Mouse (Mus musculus) spleen, adult 18-20 months (tissue): ENCODE results near the gene Crip1.

Experiments
- DNase-seq, 2 experiments: peaks; one replicate each; pipeline ENCODE4 v3.0.0; 2022; ENCODE audit warnings: mixed read lengths in 2 of 2

Crip1 gene

DNA sequence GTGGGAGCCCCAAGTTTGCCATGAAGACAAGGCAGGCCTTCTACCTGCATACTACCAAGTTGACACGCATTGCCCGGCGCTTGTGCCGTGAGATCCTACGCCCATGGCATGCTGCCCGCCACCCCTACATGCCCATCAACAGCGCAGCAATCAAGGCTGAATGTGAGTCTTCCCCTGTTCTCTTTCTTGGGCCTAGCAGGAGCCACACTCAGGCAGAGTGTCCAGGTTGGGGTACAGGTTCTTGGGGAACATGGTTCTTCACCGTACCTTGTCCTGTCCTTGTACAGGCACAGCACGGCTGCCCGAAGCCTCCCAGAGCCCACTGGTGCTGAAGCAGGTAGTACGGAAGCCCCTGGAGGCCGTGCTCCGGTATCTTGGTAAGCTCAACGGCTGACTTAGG lies 14.5 kb upstream of the Crip1 start:
- no peak for DNase-seq

DNA sequence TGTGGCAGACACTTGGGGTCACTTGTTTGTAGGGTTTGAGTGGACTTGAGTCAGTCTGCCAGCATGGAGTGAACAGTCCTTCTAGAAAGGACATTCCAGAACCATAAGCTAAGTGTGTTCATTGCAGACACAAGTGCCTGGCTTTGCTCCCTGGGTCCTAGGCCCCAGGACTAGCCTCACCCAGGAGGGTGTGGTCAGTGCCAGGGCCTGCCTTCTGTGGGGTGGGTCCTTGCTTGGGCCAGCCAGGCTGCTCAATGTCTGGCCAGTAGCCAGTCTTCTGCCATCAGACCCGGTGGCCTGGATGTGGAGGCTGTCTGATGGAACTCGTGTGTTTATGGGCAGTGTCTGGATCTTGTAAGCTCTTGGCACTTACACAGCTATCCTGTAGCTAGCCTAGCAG lies 13.5 kb upstream of the Crip1 start:
- DNase-seq: no peak

DNA sequence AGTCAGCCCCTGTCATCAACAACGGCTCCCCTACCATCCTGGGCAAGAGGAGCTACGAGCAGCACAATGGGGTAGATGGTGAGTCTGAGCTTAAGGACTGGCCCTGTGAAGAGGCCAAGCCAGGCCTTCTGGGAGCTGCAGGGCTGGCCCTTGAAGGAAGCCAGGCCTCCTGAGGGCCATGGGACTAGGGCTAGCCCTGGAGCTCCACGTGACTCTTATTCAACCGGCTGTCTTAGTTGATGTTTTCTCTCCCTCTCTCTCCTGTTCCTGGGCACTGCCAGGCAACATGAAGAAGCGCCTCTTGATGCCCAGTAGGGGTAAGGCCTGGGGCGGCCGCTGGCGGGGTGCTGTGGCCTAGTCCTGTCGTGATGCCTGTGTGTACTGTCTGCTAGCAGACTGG lies 12.9 kb upstream of the Crip1 start:
- DNase-seq: no peak

DNA sequence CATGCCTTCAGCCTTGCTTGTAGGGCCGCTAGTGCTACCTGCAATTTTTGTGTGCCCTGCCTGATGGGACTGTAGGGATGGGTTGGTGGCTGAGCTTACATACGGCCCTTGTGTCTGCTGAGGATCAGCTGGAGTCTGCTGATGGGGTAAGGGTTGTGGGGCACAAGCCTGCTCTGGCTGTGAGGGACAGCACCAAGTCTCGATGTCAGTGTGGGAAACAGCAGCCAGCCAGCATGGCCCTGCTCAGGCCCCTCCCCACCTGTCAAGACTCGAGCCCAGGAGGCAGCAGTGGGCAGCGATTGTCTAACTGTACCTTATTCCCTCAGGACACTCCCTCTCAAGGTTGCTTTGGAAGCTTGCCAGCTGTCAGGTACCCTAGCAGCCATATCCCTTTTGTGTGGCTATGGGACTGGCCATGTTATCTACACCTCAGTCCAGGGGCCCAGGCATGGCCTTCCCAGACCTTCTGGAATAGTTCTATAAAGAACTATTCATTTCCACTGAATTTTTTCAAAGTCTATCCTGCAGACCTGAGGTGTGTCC lies 12.2 kb upstream of the Crip1 start:
- DNase-seq: no peak

DNA sequence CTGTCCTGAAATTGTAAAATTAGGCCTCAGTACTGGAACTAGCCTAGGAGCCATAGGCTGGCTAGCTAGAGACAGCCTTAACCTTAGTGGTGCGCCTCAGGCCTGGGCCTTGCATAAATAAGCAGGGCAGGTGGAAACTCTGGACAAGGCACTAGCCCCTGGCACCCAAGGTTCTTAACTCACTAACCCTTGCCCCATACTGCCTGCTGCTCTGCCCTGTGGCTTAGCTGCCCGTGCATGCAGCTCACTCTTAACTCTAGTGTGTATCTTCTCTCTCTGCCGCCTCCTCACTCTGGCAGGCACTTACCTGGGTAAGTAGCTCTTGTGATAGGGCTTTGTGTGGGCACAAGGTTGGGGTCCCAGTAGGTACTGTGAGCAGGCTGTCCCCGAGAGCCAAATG lies 11.6 kb upstream of the Crip1 start:
- no peak for DNase-seq

DNA sequence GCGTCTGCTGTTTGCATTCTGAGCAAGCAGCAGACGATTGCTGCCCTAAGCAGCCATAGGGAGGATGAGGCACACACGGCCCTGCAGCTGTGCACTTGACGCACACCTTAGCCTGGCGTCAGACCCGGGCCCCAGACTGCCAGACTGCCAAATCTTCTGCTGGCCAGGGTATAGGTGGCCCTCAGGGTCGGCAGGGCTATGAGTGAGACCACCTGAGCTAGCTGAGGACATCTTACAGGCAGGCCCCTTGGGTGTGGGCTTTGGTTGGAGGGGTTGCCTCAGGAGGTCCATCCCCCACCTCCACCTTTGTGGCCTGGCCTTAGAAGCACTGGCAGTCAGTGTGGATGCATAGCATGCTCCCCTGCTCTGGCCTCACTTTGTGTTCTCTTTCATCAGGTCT lies 10.7 kb upstream of the Crip1 start:
- no peak for DNase-seq

DNA sequence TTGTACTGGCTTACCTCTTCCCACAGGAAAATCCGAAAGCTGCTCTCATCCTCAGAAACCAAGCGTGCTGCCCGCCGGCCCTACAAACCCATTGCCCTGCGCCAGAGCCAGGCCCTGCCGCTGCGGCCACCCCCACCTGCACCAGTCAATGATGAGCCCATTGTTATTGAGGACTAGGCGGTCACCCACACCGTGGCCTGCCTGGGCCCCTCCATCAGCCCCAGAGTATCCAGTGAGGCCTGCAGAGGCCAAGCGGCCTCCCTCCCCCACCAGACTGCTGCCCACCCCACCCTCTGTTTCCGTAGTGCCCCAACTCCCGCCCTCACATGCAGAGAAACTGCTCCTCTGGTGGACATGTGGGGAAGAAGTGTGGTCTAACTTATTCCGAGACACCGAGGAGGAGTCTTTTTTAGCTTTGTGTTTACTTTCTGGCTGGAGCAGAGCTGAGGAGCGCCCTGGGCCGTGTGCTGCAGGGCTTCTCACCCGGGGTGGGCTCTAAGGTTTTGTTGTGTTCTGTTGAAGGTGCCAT lies 9.6 kb upstream of the Crip1 start:
- DNase-seq: no peak

DNA sequence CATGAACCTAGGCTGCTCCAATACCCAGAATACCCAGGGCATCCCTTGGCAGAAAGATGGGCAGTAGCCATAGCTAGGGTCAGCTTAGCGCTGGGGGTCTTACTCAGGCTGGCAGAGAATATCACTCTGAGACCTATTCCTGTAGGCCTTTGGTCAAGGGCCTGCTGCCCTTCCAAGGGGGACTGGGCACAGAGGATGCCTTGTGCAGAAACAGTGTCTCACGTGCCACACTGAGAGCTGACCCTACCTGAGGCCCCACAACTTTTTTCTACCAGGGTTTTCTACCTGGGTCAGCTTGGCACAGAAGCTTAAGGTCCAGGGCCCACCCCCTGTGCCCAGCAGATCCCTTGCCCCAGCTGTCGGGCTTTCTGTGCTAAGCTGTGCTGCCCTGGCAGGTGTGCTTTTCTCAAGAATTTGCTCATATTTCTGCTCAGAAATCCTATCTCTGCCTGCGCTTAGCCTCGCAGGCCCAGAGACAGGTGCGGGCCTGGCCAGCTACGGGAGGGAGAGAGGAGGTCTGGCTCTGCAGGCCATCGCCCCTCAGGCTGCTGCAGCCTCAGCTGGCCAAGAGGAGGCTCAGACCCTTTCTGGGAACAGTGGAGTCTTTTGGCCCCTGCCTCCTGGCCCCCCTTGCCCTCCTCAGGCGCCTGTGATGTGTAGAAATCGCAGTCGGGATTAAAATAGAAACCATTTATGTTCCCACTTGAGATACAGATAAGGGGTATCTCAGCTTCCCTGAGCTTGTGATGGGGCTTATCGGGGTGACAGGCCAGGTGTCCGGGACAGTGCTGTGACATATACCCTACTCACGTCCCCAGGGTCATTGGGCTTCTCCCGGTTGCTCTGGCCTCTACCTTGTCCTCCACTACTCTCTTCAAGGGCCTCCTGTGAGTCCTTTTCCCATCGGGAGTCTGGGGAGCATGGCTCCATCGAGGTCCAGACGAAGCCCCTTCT lies 8.6 kb upstream of the Crip1 start:
- no peak for DNase-seq

DNA sequence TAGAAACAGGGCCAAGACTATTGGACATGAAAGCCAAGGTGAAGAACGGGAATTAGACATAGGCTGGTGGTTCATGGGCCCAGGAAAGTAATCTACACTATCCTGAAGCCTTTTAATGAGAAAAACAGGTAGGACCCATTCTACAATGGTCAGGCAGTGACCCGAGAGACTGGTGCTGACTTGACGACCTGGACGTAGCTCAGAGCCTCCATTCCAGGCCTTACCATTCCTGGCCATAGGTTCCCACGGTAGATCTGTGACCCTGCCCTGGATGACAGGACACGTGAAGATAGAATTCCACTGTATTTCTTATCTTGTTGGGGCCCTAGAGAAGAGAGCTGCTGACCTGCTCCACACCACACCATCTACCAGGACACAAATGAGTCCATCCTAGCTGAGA lies 7.8 kb upstream of the Crip1 start:
- DNase-seq: no peak

DNA sequence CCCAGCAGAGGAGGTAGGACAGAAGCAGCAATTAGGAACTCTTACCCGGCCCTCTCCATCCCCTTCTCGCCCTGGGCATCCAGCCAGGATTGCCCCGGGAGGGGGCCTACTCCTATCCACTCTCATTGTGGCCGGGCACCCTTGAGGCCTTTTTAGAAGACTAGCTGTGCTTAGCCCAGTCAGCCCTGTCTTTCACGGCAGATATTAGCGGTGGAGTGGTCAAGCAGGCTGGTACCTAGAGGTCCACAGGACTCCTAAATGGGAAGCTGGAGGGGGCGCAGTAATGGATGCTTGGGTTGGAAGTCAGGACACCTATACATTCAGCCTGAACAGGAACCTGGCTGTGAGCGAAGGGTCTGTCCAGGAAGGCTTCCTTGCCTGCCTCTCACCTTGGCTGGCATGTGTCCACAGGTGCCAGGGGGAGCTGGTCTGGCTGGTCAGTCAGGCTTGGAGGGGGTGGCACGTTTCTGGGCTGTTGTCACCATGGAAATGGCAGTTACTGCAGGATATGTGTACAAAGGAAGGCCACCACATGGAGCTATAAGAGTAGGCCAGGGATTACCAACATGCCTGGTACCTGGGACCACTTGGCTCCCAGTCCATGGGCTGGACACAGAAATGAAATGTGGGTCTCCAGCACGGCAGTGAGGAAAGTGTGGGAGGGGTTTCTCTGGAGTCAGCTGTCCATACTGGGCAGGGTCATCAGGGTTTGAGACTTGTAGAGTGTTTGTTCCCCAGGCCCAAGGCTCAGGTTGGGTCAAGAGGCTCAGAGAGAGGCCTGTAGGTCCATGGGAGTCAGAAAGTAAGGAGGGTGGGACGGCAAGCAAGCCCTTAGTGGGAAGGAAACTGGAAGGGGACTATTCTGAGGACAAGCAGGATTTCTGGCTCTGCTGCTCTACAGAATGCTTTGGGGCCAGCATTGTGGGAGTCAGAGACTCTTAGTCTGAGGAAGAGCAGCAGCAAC lies 6.9 kb upstream of the Crip1 start:
- no peak for DNase-seq

DNA sequence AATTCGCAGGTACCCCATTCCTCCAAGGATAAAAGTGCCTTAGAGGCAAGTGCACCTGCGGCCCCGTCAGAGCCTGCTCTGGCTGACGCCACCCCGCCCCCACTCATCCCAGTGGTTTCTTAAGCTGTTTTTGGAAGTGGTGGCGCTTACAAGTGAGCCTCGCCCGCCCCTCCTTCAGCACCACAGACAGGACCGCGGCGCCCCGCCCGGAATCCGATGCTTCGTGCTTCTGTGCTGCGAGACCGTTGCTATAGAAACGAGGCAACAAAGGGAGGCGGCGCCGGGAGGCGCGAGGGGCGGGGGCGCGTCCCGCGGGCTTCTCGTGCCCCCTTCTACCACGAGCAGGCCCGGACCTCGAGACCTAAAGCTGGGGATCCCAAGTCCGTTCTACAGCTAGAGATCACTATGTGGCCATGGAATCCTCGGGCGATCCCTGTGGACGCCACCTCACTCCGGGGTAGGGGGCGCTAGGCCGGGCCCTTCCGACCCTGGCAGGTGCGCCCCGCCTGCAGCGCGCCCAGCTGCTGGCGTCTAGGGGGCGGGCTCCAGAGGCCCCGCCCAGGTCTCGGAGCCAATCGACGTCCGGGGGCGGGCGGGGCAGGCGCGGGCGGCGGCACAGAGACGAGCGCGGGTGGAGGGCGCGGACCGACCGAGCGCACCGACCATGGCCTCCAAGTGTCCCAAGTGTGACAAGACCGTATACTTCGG lies 6.1 kb upstream of the Crip1 start, which contains the start of gene Crip2:
Gene Crip2, plus strand, starts transcription at position 329 of the 708 bp plus-strand sequence.
- DNase-seq: peak; percentile 72 to 83

DNA sequence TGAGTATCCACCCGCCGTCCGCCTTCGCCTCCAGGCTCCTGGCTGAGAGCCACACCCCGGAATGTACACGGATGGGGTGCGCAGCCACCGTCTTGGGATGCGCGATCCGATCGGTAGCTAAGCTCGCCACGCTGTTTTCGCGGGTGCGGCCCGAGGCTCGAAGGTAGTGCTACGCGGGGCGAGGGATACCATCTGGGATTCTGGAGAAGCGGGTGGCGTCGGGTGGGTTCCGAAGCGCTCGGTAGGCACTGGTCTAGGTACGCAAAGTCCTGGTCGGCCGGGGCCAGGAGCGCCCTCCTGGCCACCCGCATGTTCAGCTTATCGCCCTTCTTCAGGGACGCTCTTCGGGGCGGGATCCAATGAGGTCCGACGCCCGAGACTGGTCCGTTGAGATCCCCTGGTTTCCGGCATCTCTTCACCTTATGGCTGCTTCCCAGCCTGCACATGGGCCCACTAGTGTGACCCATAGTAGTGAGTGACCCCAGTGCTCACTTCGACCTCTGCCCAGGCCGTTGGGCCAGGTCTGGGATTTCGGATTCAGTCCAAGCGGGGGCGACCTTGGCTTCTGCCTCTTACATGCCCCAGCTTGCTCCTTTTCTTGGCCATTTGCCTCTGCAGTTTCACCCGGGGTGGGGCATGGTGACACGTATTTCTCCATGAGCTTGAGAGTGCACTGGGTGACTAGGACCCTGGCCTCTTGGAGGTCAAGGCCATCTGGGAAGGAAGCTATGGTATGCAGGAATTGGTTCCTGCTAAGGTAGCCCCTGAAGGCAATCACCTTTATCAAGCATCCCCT lies 5.3 kb upstream of the Crip1 start:
- no peak for DNase-seq

DNA sequence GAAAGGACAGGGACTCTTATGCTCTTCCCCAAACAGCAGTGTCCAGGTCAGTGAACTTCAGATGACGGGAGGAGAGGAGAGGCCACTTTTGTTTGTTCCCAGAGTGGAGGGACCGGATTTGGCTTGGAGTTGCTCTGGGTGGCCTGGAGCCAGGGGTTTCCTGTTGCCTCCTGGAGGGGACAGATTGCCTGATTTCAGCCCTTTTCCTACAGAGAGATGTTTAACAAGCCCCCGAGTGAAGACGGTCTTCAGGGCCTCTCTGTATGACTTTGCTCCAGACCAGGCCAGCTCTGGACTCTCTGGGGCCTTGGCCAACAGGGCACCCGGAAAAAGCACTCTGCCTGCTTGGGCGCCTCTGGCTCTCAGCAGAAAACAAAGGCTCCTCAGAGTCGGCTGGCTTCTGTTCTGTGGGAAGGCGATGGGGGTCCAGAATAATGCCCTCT lies 4.6 kb upstream of the Crip1 start:
- no peak for DNase-seq

DNA sequence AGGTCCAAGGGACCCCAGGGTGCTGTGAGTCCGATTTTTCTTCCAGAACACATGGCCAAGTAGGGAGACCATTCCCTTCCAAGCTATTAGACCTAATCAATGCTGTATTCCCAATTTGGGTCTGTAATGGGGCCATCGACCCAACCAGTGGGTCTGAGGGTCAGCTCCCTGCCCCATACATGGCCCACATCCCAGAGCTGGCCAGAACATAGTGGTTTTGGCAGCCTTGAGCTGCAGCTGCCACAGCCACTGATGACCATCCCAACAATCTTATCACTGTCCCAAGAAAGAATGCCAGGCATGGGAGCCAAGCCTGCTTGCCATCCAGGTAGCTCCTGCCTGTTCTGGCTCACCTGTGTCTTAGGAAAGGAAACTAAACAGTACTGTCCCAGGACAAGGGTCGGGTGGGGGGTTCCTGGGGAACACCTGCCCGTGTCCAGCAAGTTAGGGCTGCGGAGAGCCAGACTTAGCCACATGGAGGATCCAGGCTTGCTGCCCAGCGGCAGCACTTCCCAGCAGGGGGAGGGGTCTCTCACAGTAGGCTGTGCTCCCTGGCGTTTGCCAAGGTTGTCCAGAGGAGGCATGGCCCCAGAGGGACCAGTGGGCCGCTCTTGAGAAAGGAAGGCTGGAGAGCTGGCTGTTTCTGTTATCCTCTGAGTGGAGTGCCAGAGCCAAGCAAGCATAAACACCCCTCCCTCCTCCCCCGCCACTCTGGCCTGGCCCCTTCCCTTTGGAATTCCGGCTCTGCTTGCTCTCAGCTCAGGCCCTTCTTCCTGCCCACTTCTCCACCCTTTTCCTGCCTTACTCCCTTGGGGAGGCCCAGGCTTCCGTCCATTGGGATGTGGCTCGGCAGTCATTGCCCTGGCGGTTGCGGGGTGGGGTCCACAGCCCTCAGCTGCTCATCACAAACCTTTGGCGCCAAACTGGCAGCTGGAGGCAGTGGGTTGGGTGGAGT lies 3.8 kb upstream of the Crip1 start:
- no peak for DNase-seq

DNA sequence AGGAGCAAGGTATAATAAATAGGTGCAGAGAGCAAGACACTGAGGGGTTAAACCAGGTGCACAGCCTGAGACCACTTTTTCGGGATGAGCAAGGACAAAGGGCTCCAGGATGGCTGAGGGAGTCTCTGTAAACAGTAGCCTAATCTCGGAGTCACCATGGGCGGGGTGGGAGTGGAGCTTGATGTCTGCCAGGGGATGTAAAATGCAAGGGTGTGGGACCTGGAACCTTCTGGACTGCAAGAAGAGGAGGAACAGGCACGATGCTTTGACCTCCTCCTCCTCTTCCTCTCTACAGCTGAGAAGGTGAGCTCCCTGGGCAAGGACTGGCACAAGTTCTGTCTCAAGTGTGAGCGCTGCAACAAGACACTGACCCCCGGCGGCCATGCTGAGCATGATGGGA lies 3.0 kb upstream of the Crip1 start:
- DNase-seq: no peak

DNA sequence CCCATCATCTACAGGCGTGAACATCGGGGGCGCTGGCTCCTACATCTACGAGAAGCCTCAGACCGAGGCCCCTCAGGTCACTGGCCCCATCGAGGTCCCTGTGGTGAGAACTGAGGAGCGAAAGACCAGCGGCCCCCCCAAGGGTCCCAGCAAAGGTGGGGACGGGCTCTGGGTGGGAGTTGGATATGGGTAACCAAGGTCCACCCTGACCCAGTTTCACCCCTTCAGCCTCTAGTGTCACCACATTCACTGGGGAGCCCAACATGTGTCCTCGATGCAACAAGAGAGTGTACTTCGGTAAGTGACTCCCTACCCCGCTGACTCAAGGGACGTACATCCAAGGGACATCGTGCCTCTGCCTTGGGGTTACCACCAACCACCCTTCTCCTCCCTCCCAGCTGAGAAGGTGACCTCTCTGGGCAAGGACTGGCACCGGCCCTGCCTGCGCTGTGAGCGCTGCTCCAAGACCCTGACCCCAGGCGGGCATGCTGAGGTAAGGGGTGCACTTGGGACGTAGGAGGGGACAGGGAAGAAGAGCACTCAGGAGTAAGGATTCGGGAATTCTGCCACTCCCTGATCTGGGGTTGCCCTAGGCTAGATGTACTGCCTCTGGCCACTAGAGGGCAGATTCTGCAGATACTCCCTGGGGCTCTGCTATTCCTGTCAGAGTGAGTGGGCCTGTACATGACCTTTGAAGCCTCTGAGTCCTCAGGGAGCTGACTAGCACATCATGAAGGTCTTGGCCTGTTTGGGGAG lies 1.9 kb upstream of the Crip1 start:
- DNase-seq: peak in 1 of 2 experiments; percentile 58

DNA sequence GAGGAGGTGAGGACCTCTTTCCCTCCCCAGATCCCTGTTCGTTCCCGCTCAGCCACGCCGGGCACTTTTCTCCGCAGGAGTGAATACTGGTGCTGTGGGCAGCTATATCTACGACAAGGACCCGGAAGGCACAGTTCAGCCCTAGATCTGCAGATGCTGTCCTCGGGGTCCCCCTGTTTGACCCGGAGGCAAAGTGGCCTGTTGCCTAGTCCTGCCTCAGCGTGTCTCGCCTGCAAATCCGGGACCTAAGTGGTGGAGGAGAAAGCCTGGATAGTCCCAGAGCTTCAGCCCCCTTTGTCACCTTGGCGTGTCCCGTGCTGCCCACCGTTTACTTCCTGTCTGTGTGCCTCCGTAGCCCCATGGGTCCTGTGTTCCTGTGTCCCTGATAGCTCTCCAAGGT lies 1.2 kb upstream of the Crip1 start:
- DNase-seq: no peak

DNA sequence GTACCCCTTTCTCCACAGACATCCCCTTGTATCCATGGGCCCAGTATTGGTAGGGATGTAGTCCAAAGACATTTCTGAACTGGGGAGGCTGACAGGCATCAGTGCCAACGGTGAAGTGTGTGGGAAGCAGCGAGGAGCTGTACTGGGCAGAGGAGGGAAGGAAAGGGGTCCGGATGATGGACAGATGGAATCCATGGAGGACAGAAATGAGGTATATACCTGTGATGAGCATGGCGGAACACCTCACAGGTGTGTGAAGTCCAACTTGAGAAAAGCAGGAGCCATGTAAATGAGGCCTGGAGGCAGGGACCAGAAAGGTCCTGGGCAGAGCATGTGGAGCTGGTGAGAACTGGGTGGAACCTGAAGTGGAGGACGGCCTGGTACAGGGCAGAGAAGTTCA lies 525 bp upstream of the Crip1 start:
- DNase-seq: no peak

DNA sequence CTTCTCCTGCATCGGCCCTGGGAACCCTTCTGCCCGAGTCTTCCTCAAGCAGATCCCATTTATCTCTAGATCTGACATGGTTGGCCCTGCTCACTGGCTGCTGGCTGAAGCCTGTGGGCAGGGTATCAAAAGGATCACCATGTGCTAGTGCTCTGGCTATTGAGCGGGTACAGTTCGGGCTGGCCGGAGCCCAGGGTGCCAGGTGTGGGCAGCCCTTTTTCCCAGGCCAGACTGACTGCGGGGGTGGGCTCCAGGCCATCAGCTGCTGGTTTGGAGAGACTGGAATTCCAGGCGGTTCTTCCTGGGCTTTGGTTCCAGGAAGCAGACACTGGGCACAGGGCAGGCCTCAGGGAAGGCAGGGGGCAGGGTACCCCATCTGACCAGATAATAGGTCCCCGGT lies 1.4 kb downstream of the Crip1 start:
- no peak for DNase-seq
